Mouse (Mus musculus) kidney, postnatal 14 days (tissue): ENCODE data around the gene Gm45521.

Experiments
- DNase-seq: peaks from one replicate; pipeline ENCODE4 v3.0.0; 2022; ENCODE audit warnings: mixed read lengths

Gm45521 gene

GRCm38 (mm10) chr14:7957049-7957448, at the start of gene Gm45521:
Gm45521 (plus strand) TSS chr14:7957288.
- no peak for DNase-seq

GRCm38 (mm10) chr14:7909472-7909871, 47.6 kb upstream of the Gm45521 start:
- DNase-seq = no peak

GRCm38 (mm10) chr14:7913842-7914241, 43.2 kb upstream of the Gm45521 start:
- DNase-seq = no peak

- DNase-seq = no peak
Measured at GRCm38 (mm10) chr14:7914461-7914860, 42.6 kb upstream of the Gm45521 start.

GRCm38 (mm10) chr14:7918150-7918991, 38.7 kb upstream of the Gm45521 start:
- no peak for DNase-seq

- DNase-seq = no peak
Measured at GRCm38 (mm10) chr14:7919309-7919708, 37.8 kb upstream of the Gm45521 start.

GRCm38 (mm10) chr14:7919921-7920320, 37.2 kb upstream of the Gm45521 start:
- DNase-seq = no peak

- DNase-seq = no peak
Measured at GRCm38 (mm10) chr14:7921459-7921858, 35.6 kb upstream of the Gm45521 start.

GRCm38 (mm10) chr14:7923635-7924034, 33.5 kb upstream of the Gm45521 start:
- DNase-seq = no peak

GRCm38 (mm10) chr14:7928362-7928761, 28.7 kb upstream of the Gm45521 start:
- no peak for DNase-seq

- DNase-seq = no peak
Measured at GRCm38 (mm10) chr14:7929029-7929428, 28.1 kb upstream of the Gm45521 start.

GRCm38 (mm10) chr14:7932151-7932550, 24.9 kb upstream of the Gm45521 start:
- no peak for DNase-seq

GRCm38 (mm10) chr14:7934166-7934565, 22.9 kb upstream of the Gm45521 start:
- DNase-seq = no peak

- DNase-seq = peak; percentile 34
Measured at GRCm38 (mm10) chr14:7937052-7937630, 19.9 kb upstream of the Gm45521 start.

- DNase-seq = peak; percentile 41
Measured at GRCm38 (mm10) chr14:7938809-7939784, 18.0 kb upstream of the Gm45521 start.

- DNase-seq = no peak
Measured at GRCm38 (mm10) chr14:7941413-7941812, 15.7 kb upstream of the Gm45521 start.

GRCm38 (mm10) chr14:7943101-7943800, 13.8 kb upstream of the Gm45521 start:
- peak; percentile 79 for DNase-seq

- no peak for DNase-seq
Measured at GRCm38 (mm10) chr14:7943801-7944135, 13.3 kb upstream of the Gm45521 start.

GRCm38 (mm10) chr14:7944349-7945039, 12.6 kb upstream of the Gm45521 start:
- no peak for DNase-seq

- DNase-seq = no peak
Measured at GRCm38 (mm10) chr14:7945261-7945660, 11.8 kb upstream of the Gm45521 start.

GRCm38 (mm10) chr14:7951234-7951633, 5.9 kb upstream of the Gm45521 start:
- no peak for DNase-seq
